Mouse (Mus musculus) large intestine, adult 2 months (tissue): ENCODE results near the gene Fcgr1. TPM values are rescaled to one million over a fixed set of nuclear protein-coding genes. Genes with fewer than 3 reads are reported as not detected.
A peak's percentile ranks its signal among the peaks of the same experiment; 100 is the strongest.
"Not testable (repeated sequence)": the region's sequence is repeated elsewhere in the genome, so short reads cannot be mapped to it uniquely, and the experiment has no call there.

ENCODE experiments used
- DNase-seq: peaks from one replicate; pipeline ENCODE4 v3.0.0-alpha.2; 2012; ENCODE audit warnings: low read depth, low spot score
- WGBS: fragments of 180-500 bp; shearing (Covaris S2); methylation state at CpG from one replicate; pipeline ENCODE4 v1.1.7; 2018; 5-methylcytosine and 5-hydroxymethylcytosine counted together
- polyA plus RNA-seq: library from polyadenylated mRNA; depleted of rRNA; stranded (reverse); fragments of >200 nt; gene quantifications from 2 replicates; pipeline ENCODE4 v1.2.3, GENCODE M21; 2012

Fcgr1 gene
- polyA plus RNA-seq, 1 experiment, result 5.6 TPM

GRCm38 (mm10) chr3:96280660-96281059, 13.1 kb downstream of the Fcgr1 start:
- 63% methylated on average over 6 of the region's 6 CpGs for WGBS
- no peak for DNase-seq

GRCm38 (mm10) chr3:96277800-96278624, 15.8 kb downstream of the Fcgr1 start:
- no peak for DNase-seq
- under 1% methylated on average over 49 of the region's 49 CpGs for WGBS

- WGBS, result 17% methylated on average over 8 of the region's 8 CpGs
- no peak for DNase-seq
Observed at GRCm38 (mm10) chr3:96277428-96277799, 16.4 kb downstream of the Fcgr1 start.

- DNase-seq, result no peak
Observed at GRCm38 (mm10) chr3:96273591-96274465, 19.9 kb downstream of the Fcgr1 start.

GRCm38 (mm10) chr3:96269511-96270474, 24.0 kb downstream of the Fcgr1 start, which contains the start of gene Hist2h2bb:
Hist2h2bb (plus strand) TSS chr3:96269752.
- DNase-seq, result peak; percentile 92
- WGBS, result under 1% methylated on average over 45 of the region's 45 CpGs

More at GRCm38 (mm10) chr3:96273591-96274465, 19.9 kb downstream of the Fcgr1 start:
- WGBS, result 87% methylated on average over 17 of the region's 17 CpGs

GRCm38 (mm10) chr3:96268776-96269378, 24.9 kb downstream of the Fcgr1 start:
- DNase-seq, result not testable (repeated sequence)

GRCm38 (mm10) chr3:96268051-96268775, 25.6 kb downstream of the Fcgr1 start, which contains the start of gene Hist2h3b:
Hist2h3b (plus strand) TSS chr3:96268654.
- DNase-seq, result no peak
- 4% methylated on average over 30 of the region's 30 CpGs for WGBS

More at GRCm38 (mm10) chr3:96268776-96269378, 24.9 kb downstream of the Fcgr1 start:
- under 1% methylated on average over 14 of the region's 44 CpGs for WGBS

- WGBS, result 72% methylated on average over 4 of the region's 4 CpGs
- DNase-seq, result no peak
Observed at GRCm38 (mm10) chr3:96267541-96267940, 26.2 kb downstream of the Fcgr1 start.

- no peak for DNase-seq
- 86% methylated on average over 8 of the region's 8 CpGs for whole genome bisulfite sequencing
Observed at GRCm38 (mm10) chr3:96266132-96266710, 27.5 kb downstream of the Fcgr1 start.

- DNase-seq, result no peak
- WGBS, result 66% methylated on average over 7 of the region's 7 CpGs
Observed at GRCm38 (mm10) chr3:96264404-96264949, 29.3 kb downstream of the Fcgr1 start.

GRCm38 (mm10) chr3:96263558-96264403, 30.0 kb downstream of the Fcgr1 start:
- under 1% methylated on average over 27 of the region's 27 CpGs for WGBS
- no peak for DNase-seq

- WGBS, result under 1% methylated on average over 40 of the region's 40 CpGs
- peak; percentile 87 for DNase-seq
Observed at GRCm38 (mm10) chr3:96262979-96263550, 30.7 kb downstream of the Fcgr1 start, which contains the start of gene Hist2h4. Hist2h4 (minus strand) TSS chr3:96263311.

- WGBS, result under 1% methylated on average over 19 of the region's 19 CpGs
- DNase-seq, result peak; percentile 89
Observed at GRCm38 (mm10) chr3:96262216-96262875, 31.4 kb downstream of the Fcgr1 start.

- DNase-seq, result no peak
- 46% methylated on average over 3 of the region's 3 CpGs for WGBS
Observed at GRCm38 (mm10) chr3:96261623-96262022, 32.1 kb downstream of the Fcgr1 start.

GRCm38 (mm10) chr3:96260220-96260619, 33.5 kb downstream of the Fcgr1 start:
- 86% methylated on average over 5 of the region's 5 CpGs for WGBS
- no peak for DNase-seq

- 69% methylated on average over 3 of the region's 3 CpGs for WGBS
- DNase-seq, result no peak
Observed at GRCm38 (mm10) chr3:96257190-96257589, 36.6 kb downstream of the Fcgr1 start.
